Mouse (Mus musculus): ENCODE measurements around the gene Dnajb11.

The Dnajb11 gene

GRCm38 (mm10) chr16:22922433-22922832 is 64.8 kb downstream of the Dnajb11 start:
- DNase-seq (ENCODE audit: low spot score in 2 of 2), result no peak

Data from spleen, postnatal 36 days (tissue).